Mouse (Mus musculus): ENCODE results near the gene Phf1. TPM values are rescaled to one million over a fixed set of nuclear protein-coding genes. Genes with fewer than 3 reads are reported as not detected.
"Not testable (repeated sequence)": the region's sequence is repeated elsewhere in the genome, so short reads cannot be mapped to it uniquely, and the experiment has no call there.

Gene Phf1
- polyA plus RNA-seq, 1 experiment from 2014 or later = 23.8 TPM

DNA sequence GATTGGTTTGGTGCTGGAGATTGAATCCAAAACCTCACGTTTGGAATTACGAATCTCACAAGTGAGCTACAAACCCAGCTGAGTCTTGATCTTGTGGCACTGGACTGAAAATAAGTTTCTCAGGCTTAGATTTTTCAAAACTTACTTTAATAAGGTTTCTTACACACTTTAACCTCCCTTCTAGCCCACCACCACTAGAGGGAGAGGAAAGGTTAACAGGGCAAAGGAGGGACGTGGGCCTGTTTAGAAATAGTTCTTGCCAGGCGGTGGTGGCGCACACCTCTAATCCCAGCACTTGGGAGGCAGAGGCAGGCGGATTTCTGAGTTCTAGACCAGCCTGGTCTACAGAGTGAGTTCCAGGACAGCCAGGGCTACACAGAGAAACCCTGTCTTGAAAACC, 44.5 kb downstream of the Phf1 start:
- not testable (repeated sequence) for H3K27me3 ChIP-seq (ENCODE audit: control insufficient read depth, insufficient read depth, low read length); H3K9me3 ChIP-seq (ENCODE audit: control insufficient read depth, low read length); H3K4me2 ChIP-seq (ENCODE audit: low read depth, low read length); H3K9ac ChIP-seq (replicated peaks; ENCODE audit: low read depth, low read length); H3K27ac ChIP-seq (ENCODE audit: low read depth, low read length); H3K4me3 ChIP-seq (ENCODE audit: low read depth, low read length); ATAC-seq (ENCODE audit: low read depth)
- peaks cover 17% of the 10 kb centered on the region for H3K4me1 ChIP-seq (ENCODE audit: control insufficient read depth, insufficient read depth, low read length)
- H3K36me3 ChIP-seq (ENCODE audit: control insufficient read depth, insufficient read depth, low read length) = peaks cover 42% of the 10 kb centered on the region; the same call in 1 of the 2 replicates
- 92% methylated on average over 6 of the region's 6 CpGs for WGBS

DNA sequence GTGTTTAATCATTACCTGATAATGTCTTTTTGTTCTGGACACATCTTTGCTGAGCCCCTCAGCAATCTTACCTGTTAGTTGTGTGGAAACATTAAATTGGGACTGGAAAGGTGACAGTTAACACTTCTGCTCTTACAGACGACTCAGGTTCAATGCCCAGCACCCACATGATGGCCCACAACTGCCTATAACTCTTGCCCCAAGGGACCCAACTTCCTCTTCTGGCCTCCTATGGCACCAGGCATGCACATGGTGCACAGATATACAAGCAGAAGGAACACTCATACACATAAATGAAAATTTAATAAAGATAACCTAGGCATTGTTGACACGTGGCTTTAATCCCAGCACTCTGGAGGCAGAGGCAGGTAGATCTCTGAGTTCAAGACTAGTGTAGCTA, 46.6 kb downstream of the Phf1 start:
- Histone ChIP-seq H3K36me3 (ENCODE audit: control insufficient read depth, insufficient read depth, low read length) (peaks cover 42% of the 10 kb centered on the region; the same call in 1 of the 2 replicates), H3K4me1 (ENCODE audit: control insufficient read depth, insufficient read depth, low read length) (peaks cover 8% of the 10 kb centered on the region), H3K27me3 (ENCODE audit: control insufficient read depth, insufficient read depth, low read length) (no peaks in the 10 kb centered on the region), H3K9ac (replicated peaks; ENCODE audit: low read depth, low read length) (no peak overlapping the region), H3K4me2 (ENCODE audit: low read depth, low read length) (no peak overlapping the region), H3K27ac (ENCODE audit: low read depth, low read length) (no peak overlapping the region), H3K4me3 (ENCODE audit: low read depth, low read length) (no peak overlapping the region), H3K9me3 (ENCODE audit: control insufficient read depth, low read length) (no peaks in the 10 kb centered on the region)
- no peak for ATAC-seq (ENCODE audit: low read depth)
- 83% methylated on average over 2 of the region's 2 CpGs for WGBS

DNA sequence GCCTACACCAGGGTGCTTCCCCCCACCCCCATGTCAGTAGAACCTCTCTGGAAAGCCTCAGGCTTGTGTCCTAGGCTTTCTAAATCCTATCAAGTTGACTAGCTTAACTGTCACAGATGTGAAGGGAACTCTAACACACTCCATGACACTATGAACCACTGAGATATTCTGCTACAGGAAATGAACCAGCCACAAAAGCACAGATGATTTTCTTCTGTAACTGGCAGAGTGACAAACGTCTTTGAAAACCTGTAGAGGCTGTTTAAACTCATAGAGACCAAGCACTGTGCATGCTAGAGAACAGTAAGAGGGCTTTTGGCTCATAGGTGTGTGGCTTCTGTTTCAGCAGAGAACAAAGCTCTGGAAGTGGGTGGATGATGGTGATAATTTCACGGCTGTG, 48.2 kb downstream of the Phf1 start:
- H3K4me2 ChIP-seq (ENCODE audit: low read depth, low read length) = no peak overlapping the region
- 82% methylated on average over 2 of the region's 2 CpGs for WGBS
- peaks cover 5% of the 10 kb centered on the region; the same call in 1 of the 2 replicates for H3K4me1 ChIP-seq (ENCODE audit: control insufficient read depth, insufficient read depth, low read length)
- H3K9ac ChIP-seq (replicated peaks; ENCODE audit: low read depth, low read length) = no peak overlapping the region
- no peak overlapping the region for H3K4me3 ChIP-seq (ENCODE audit: low read depth, low read length)
- peaks cover 29% of the 10 kb centered on the region; the same call in 1 of the 2 replicates for H3K36me3 ChIP-seq (ENCODE audit: control insufficient read depth, insufficient read depth, low read length)
- ATAC-seq (ENCODE audit: low read depth) = no peak
- no peaks in the 10 kb centered on the region for H3K27me3 ChIP-seq (ENCODE audit: control insufficient read depth, insufficient read depth, low read length)
- no peak overlapping the region for H3K27ac ChIP-seq (ENCODE audit: low read depth, low read length)
- no peaks in the 10 kb centered on the region for H3K9me3 ChIP-seq (ENCODE audit: control insufficient read depth, low read length)

DNA sequence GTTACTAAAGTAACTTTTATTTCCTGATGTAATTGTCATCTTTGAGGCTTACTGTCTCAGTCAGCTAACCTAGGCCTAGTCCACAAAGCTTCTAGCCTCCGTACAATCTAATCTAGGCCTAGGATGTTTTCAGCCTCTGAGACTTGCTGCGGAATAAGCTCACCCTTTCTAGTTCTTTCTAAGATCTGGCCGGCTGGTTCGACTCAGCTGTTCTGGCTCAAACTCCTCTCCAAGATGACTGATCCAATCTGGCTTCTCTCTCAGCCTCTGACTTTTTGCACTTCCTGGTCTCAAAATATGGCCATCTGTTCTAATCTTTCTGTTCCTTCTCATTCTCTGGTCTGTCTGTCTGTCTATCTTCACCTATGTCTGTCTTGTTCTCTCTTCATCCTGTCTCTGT, 50.5 kb downstream of the Phf1 start:
- Histone ChIP-seq H3K9me3 (ENCODE audit: control insufficient read depth, low read length) (no peaks in the 10 kb centered on the region), H3K27me3 (ENCODE audit: control insufficient read depth, insufficient read depth, low read length) (no peaks in the 10 kb centered on the region), H3K4me2 (ENCODE audit: low read depth, low read length) (no peak overlapping the region), H3K9ac (replicated peaks; ENCODE audit: low read depth, low read length) (no peak overlapping the region), H3K4me1 (ENCODE audit: control insufficient read depth, insufficient read depth, low read length) (no peaks in the 10 kb centered on the region), H3K36me3 (ENCODE audit: control insufficient read depth, insufficient read depth, low read length) (peaks cover 11% of the 10 kb centered on the region; the same call in 1 of the 2 replicates), H3K27ac (ENCODE audit: low read depth, low read length) (no peak overlapping the region), H3K4me3 (ENCODE audit: low read depth, low read length) (no peak overlapping the region)
- 97% methylated on average over 4 of the region's 4 CpGs for WGBS
- ATAC-seq (ENCODE audit: low read depth) = no peak

DNA sequence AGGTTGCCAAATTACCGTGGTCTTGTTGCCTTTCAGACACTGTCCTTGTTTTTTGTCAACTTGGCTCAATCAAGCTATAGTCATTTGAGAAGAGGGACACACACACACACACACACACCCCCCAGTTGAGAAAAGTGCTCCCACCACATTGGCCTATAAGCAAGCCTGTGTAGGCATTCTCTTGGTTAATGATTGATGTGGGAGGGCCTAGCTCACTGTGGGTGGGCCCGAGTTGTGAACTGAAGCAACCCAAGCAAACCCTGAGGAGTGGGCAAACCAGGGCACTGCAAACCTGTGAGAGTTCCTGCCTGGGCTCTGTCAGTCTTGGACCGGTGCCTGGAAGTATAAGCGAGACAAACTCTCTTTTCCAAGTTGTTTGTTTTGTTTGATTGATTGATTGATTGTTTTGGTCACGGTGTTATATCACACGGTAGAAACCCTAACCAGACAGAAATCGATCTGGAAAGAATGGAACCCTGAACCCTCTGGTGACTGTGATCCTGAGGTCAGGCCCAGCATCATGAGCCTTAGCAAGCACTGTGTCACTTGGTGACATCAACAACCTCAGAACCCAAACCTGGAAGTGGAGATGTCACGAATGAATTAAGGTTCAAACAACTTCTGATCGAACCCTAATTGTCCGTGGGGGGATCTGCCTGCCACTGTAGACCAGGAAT, 52.8 kb downstream of the Phf1 start:
- H3K27ac ChIP-seq (ENCODE audit: low read depth, low read length) = no peak overlapping the region
- no peak overlapping the region for H3K9ac ChIP-seq (replicated peaks; ENCODE audit: low read depth, low read length)
- no peaks in the 10 kb centered on the region for H3K4me1 ChIP-seq (ENCODE audit: control insufficient read depth, insufficient read depth, low read length)
- no peaks in the 10 kb centered on the region for H3K9me3 ChIP-seq (ENCODE audit: control insufficient read depth, low read length)
- no peak for ATAC-seq (ENCODE audit: low read depth)
- WGBS = 79% methylated on average over 10 of the region's 10 CpGs
- H3K36me3 ChIP-seq (ENCODE audit: control insufficient read depth, insufficient read depth, low read length) = 0 out of 2 replicates have a peak, but pooled peaks cover 2% of the 10 kb centered on the region
- no peak overlapping the region for H3K4me2 ChIP-seq (ENCODE audit: low read depth, low read length)
- no peaks in the 10 kb centered on the region for H3K27me3 ChIP-seq (ENCODE audit: control insufficient read depth, insufficient read depth, low read length)
- no peak overlapping the region for H3K4me3 ChIP-seq (ENCODE audit: low read depth, low read length)

Small RNAs within 50 kb of the gene (microRNA-seq; reads per million reads assigned to microRNA genes)
- not detected for gene Gm27775
- gene Mir3083 = not detected
- gene Mir6968 = not detected

Other genes starting within 250 kb of the Phf1 start
- 9.1 and 15.1 TPM in 2 replicates for gene Crebrf, start 217.4 kb upstream of the Phf1 start, polyA plus RNA-seq (2014; fragmentation: Nextera tagmentation; extraction: Ambion mirVana)
- gene Bnip1, start 152.0 kb upstream of the Phf1 start, polyA plus RNA-seq (2014; fragmentation: Nextera tagmentation; extraction: Ambion mirVana) = 47.7 and 54.2 TPM in 2 replicates
- gene Nkx2-5, start 88.0 kb upstream of the Phf1 start, polyA plus RNA-seq (2014; fragmentation: Nextera tagmentation; extraction: Ambion mirVana) = not detected in 2 replicates
- 2.4 and 2.8 TPM in 2 replicates for gene Kifc5b, start 16.0 kb upstream of the Phf1 start, polyA plus RNA-seq (2014; fragmentation: Nextera tagmentation; extraction: Ambion mirVana)
- 112 and 127 TPM in 2 replicates for gene Cuta, start 6.5 kb downstream of the Phf1 start, polyA plus RNA-seq (2014; fragmentation: Nextera tagmentation; extraction: Ambion mirVana)
- 5.2 and 7.4 TPM in 2 replicates for gene Syngap1, start 8.2 kb downstream of the Phf1 start, polyA plus RNA-seq (2014; fragmentation: Nextera tagmentation; extraction: Ambion mirVana)
- 10.8 and 11.4 TPM in 2 replicates for gene Zbtb9, start 40.1 kb downstream of the Phf1 start, polyA plus RNA-seq (2014; fragmentation: Nextera tagmentation; extraction: Ambion mirVana)
- 4.6 and 5.3 TPM in 2 replicates for gene Bak1, start 96.0 kb downstream of the Phf1 start, polyA plus RNA-seq (2014; fragmentation: Nextera tagmentation; extraction: Ambion mirVana)
- gene Itpr3, start 124.3 kb downstream of the Phf1 start, polyA plus RNA-seq (2014; fragmentation: Nextera tagmentation; extraction: Ambion mirVana) = 0.50 and 1.8 TPM in 2 replicates
- gene Uqcc2, start 200.9 kb downstream of the Phf1 start, polyA plus RNA-seq (2014; fragmentation: Nextera tagmentation; extraction: Ambion mirVana) = 288 and 349 TPM in 2 replicates
- gene Ip6k3, start 234.7 kb downstream of the Phf1 start, polyA plus RNA-seq (2014; fragmentation: Nextera tagmentation; extraction: Ambion mirVana) = 0.44 and 0.62 TPM in 2 replicates

Measured in neural tube, embryonic 14.5 days (tissue).